Mouse (Mus musculus) thymus, postnatal 25 days (tissue): ENCODE results near the gene Sp6.

ENCODE experiments used
- DNase-seq: peaks from one replicate; pipeline ENCODE4 v3.0.0; 2022

Gene Sp6

GRCm38 (mm10) chr11:97065538-97066295 lies 52.5 kb downstream of the Sp6 start:
- DNase-seq, result no peak

GRCm38 (mm10) chr11:97066656-97067360 lies 53.6 kb downstream of the Sp6 start:
- DNase-seq, result no peak

- no peak for DNase-seq
These were observed 56.1 kb downstream of the Sp6 start for GRCm38 (mm10) chr11:97069333-97069732.

DNA sequence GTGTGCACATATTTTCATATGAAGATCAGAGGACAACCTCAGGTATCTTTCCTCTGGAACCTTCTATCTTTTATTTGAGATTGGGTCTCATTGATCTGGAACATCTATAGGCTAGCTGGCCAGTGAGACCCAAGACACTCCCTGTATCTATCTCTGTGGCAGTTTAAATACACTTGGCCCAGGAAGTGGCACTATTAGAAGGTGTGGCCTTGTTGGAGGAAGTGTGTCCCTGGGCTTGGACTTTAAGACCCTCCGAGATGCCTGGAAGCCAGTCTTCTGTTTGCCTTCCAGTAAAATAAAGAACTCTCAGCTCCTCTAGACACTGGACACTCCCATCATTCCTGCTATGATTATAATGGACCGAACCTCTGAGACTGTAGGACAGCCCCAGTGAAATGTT lies 56.6 kb downstream of the Sp6 start:
- DNase-seq, result no peak

- DNase-seq, result no peak
These were observed 57.9 kb downstream of the Sp6 start for GRCm38 (mm10) chr11:97071129-97071528.

DNA sequence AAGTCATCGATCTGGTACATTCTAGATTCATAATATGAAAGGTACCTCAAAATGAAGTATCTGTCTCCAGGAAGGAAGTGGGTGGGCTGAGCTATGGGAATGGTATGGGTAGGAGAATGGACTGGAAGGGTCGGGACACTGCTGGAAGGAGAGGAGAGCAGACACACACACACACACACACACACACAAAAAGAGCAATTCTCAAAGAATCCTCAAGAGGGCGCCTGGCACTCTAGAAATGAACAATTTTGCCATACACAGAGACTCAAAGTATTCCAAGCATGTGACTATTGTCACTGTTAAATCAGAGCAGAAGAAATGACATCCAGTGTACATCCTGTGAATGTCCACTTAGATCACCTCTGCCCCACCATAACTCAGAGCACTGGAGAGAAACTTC lies 59.3 kb downstream of the Sp6 start:
- peak; percentile 14 for DNase-seq

DNA sequence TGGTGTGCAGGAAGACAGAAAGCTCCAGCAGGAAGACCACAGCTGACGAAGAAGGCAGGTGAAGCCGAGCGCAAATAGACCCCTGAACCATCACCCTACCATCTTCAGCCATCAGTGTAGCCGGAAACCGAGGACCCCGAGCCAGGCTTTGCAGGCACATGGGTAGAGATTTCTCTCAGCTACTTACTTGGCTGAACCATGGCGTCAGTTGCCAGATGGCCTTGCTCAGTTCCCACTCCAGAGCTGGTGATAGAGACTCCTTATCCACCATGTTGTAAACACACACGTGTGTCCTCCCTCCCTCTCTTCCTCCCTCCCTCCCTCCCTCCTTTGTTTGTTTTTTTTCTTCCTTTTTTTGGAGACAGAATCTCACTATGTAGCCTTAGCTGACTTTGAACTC lies 61.0 kb downstream of the Sp6 start:
- DNase-seq, result no peak
